Mouse (Mus musculus) hindbrain, postnatal 0 days (tissue): ENCODE results near the gene Zfp78. TPM values are rescaled to one million over a fixed set of nuclear protein-coding genes. Genes with fewer than 3 reads are reported as not detected.
A peak's percentile ranks its signal among the peaks of the same experiment; 100 is the strongest.

Source experiments
- ATAC-seq: fragments of 200-750 bp; cut with Nextera tagmentation; 2 replicates; pipeline ENCODE4 v1.8.0; 2017; ENCODE audit warnings: mild to moderate bottlenecking, moderate TSS enrichment, moderate library complexity
- DNase-seq: peaks from one replicate; pipeline ENCODE4 v3.0.0-alpha.2; 2015; ENCODE audit warnings: low spot score
- H3K27ac ChIP-seq: fragments of 300-500 bp; sonication (generic); 2 replicates; pipeline ENCODE4 v1.5.1; 2014; ENCODE audit warnings: mild to moderate bottlenecking
- H3K27me3 ChIP-seq: fragments of 300-500 bp; sonication (generic); 2 replicates; pipeline ENCODE4 v1.6.1; 2014; ENCODE audit warnings: low read length, mixed read lengths; ENCODE audit not compliant: insufficient read depth
- H3K36me3 ChIP-seq: fragments of 300-500 bp; sonication (generic); 2 replicates; pipeline ENCODE4 v1.6.1; 2014; ENCODE audit warnings: low read length, mixed read lengths; ENCODE audit not compliant: insufficient read depth
- H3K4me1 ChIP-seq: fragments of 300-500 bp; sonication (generic); 2 replicates; pipeline ENCODE4 v1.6.1; 2014; ENCODE audit warnings: antibody characterized with exemption, low read length, mixed read lengths; ENCODE audit not compliant: insufficient read depth
- H3K4me2 ChIP-seq: fragments of 300-500 bp; sonication (generic); 2 replicates; pipeline ENCODE4 v1.6.1; 2014; ENCODE audit warnings: low read depth, mild to moderate bottlenecking, low read length, moderate library complexity, mixed read lengths
- H3K4me3 ChIP-seq: fragments of 300-500 bp; sonication (generic); 2 replicates; pipeline ENCODE4 v1.5.1; 2014; ENCODE audit warnings: low read length
- H3K9ac ChIP-seq: fragments of 300-500 bp; sonication (generic); replicated peaks from 2 replicates; pipeline ENCODE4 v1.6.1; 2014; ENCODE audit warnings: mild to moderate bottlenecking, low read length, moderate library complexity, mixed read lengths
- H3K9me3 ChIP-seq: fragments of 300-500 bp; sonication (generic); 2 replicates; pipeline ENCODE4 v1.6.1; 2016; ENCODE audit warnings: low read length, mixed read lengths
- CTCF ChIP-seq: IDR thresholded peaks from 2 replicates; pipeline ENCODE4 v1.5.1; 2016; ENCODE audit warnings: antibody characterized with exemption, control low read depth, low read depth
- WGBS: fragments of 180-500 bp; shearing (Covaris S2); extraction: QIAGEN DNeasy Blood & Tissue Kit; methylation state at CpG from one replicate; pipeline ENCODE4 v1.1.7; 2014; 5-methylcytosine and 5-hydroxymethylcytosine counted together
- polyA plus RNA-seq: library from polyadenylated mRNA; unstranded; fragments of >200 nt; fragmentation: Nextera tagmentation; extraction: Ambion mirVana; gene quantifications from 2 replicates; pipeline ENCODE4 v1.2.1, GENCODE M21; 2015
- total RNA-seq: library from RNA; depleted of rRNA; stranded (reverse); fragments of >200 nt; gene quantifications from 2 replicates; pipeline ENCODE4 v1.2.3, GENCODE M21; 2014; rRNA removed

Gene Zfp78
- total and polyA plus RNA-seq, 2 experiments from 2014 or later: 2.6 to 2.8 TPM

- Histone ChIP-seq H3K4me3 (peak overlapping the region; percentile 39), H3K9ac (peak overlapping the region; percentile 48)
Observed at GRCm38 (mm10) chr7:6414626-6415441, 51.8 kb downstream of the Zfp78 start.

GRCm38 (mm10) chr7:6415442-6415787 is 52.3 kb downstream of the Zfp78 start:
- Histone ChIP-seq H3K9me3 (no peaks in the 10 kb centered on the region), H3K4me1 (no peaks in the 10 kb centered on the region), H3K27ac (peak overlapping the region; percentile 36; the same call in 1 of the 2 replicates), H3K36me3 (no peaks in the 10 kb centered on the region), H3K4me3 (peak overlapping the region; percentile 39), H3K9ac (peak overlapping the region; percentile 48), H3K27me3 (no peaks in the 10 kb centered on the region), H3K4me2 (peak overlapping the region; percentile 53)
- WGBS: 12% methylated on average over 8 of the region's 8 CpGs
- no peak for TF ChIP-seq CTCF
- ATAC-seq (peak; percentile 69), DNase-seq (peak; percentile 4)

More at GRCm38 (mm10) chr7:6414626-6415441, 51.8 kb downstream of the Zfp78 start:
- Histone ChIP-seq H3K4me1 (no peaks in the 10 kb centered on the region), H3K27me3 (no peaks in the 10 kb centered on the region), H3K9me3 (no peaks in the 10 kb centered on the region), H3K27ac (peak overlapping the region; percentile 36; the same call in 1 of the 2 replicates), H3K36me3 (no peaks in the 10 kb centered on the region), H3K4me2 (peak overlapping the region; percentile 53)
- peak; percentile 76 for DNase-seq
- TF ChIP-seq CTCF: no peak
- WGBS: 9% methylated on average over 18 of the region's 22 CpGs
- peak; percentile 94 for ATAC-seq

GRCm38 (mm10) chr7:6419894-6420293 is 56.8 kb downstream of the Zfp78 start:
- H3K27me3 ChIP-seq: no peaks in the 10 kb centered on the region
- DNase-seq (no peak), ATAC-seq (no peak)
- no peaks in the 10 kb centered on the region for H3K4me1 ChIP-seq
- no peak overlapping the region for H3K9ac ChIP-seq
- no peak overlapping the region for H3K27ac ChIP-seq
- no peak for TF ChIP-seq CTCF
- WGBS: 78% methylated on average over 6 of the region's 6 CpGs
- H3K4me2 ChIP-seq: no peak overlapping the region
- H3K4me3 ChIP-seq: no peak overlapping the region
- no peaks in the 10 kb centered on the region for H3K36me3 ChIP-seq
- no peaks in the 10 kb centered on the region for H3K9me3 ChIP-seq

GRCm38 (mm10) chr7:6429381-6429780 is 66.3 kb downstream of the Zfp78 start:
- DNase-seq (no peak), ATAC-seq (no peak)
- H3K27ac ChIP-seq: no peak overlapping the region
- H3K9ac ChIP-seq: no peak overlapping the region
- H3K27me3 ChIP-seq: no peaks in the 10 kb centered on the region
- H3K9me3 ChIP-seq: peaks cover 4% of the 10 kb centered on the region; the same call in 1 of the 2 replicates
- TF ChIP-seq CTCF: peak; percentile 34
- no peaks in the 10 kb centered on the region for H3K36me3 ChIP-seq
- WGBS: 85% methylated on average over 3 of the region's 3 CpGs
- H3K4me2 ChIP-seq: no peak overlapping the region
- H3K4me3 ChIP-seq: no peak overlapping the region
- no peaks in the 10 kb centered on the region for H3K4me1 ChIP-seq

- DNase-seq (no peak), ATAC-seq (no peak)
- H3K9ac ChIP-seq: no peak overlapping the region
- H3K9me3 ChIP-seq: peaks cover 4% of the 10 kb centered on the region; the same call in 1 of the 2 replicates
- H3K27me3 ChIP-seq: no peaks in the 10 kb centered on the region
- H3K4me3 ChIP-seq: no peak overlapping the region
- H3K36me3 ChIP-seq: no peaks in the 10 kb centered on the region
- TF ChIP-seq CTCF: peak; percentile 50
- no peaks in the 10 kb centered on the region for H3K4me1 ChIP-seq
- WGBS: 37% methylated on average over 2 of the region's 2 CpGs
- no peak overlapping the region for H3K27ac ChIP-seq
- H3K4me2 ChIP-seq: no peak overlapping the region
Observed at GRCm38 (mm10) chr7:6430342-6430741, 67.3 kb downstream of the Zfp78 start.

Other genes with a start within 250 kb of the Zfp78 start
- gene Zfp787, start 207.3 kb upstream of the Zfp78 start, total RNA-seq: 71.0 and 85.9 TPM in 2 replicates
- gene Zfp787, start 207.3 kb upstream of the Zfp78 start, polyA plus RNA-seq: 53.9 and 61.4 TPM in 2 replicates
- gene Zfp444, start 191.1 kb upstream of the Zfp78 start, total RNA-seq: 84.3 and 105 TPM in 2 replicates
- gene Zfp444, start 191.1 kb upstream of the Zfp78 start, polyA plus RNA-seq: 69.2 and 70.5 TPM in 2 replicates
- not detected in 2 replicates for gene Galp, start 166.2 kb upstream of the Zfp78 start, total RNA-seq
- gene Galp, start 166.2 kb upstream of the Zfp78 start, polyA plus RNA-seq: not detected in 2 replicates
- gene Zscan5b, start 141.0 kb upstream of the Zfp78 start, total RNA-seq: not detected in 2 replicates
- not detected in 2 replicates for gene Zscan5b, start 141.0 kb upstream of the Zfp78 start, polyA plus RNA-seq
- not detected in 2 replicates for gene Epp13, start 110.6 kb upstream of the Zfp78 start, total RNA-seq
- gene Epp13, start 110.6 kb upstream of the Zfp78 start, polyA plus RNA-seq: 0.59 and 0.62 TPM in 2 replicates
- gene Zfp667, start 76.7 kb upstream of the Zfp78 start, total RNA-seq: 3.2 and 4.2 TPM in 2 replicates
- gene Zfp667, start 76.7 kb upstream of the Zfp78 start, polyA plus RNA-seq: 12.0 and 15.3 TPM in 2 replicates
- 5.8 and 9.5 TPM in 2 replicates for gene Zfp583, start 32.0 kb upstream of the Zfp78 start, total RNA-seq
- 15.0 and 17.6 TPM in 2 replicates for gene Zfp583, start 32.0 kb upstream of the Zfp78 start, polyA plus RNA-seq
- 2.7 and 3.1 TPM in 2 replicates for gene Gm3854, start 19.5 kb upstream of the Zfp78 start, total RNA-seq
- gene Gm3854, start 19.5 kb upstream of the Zfp78 start, polyA plus RNA-seq: 4.6 and 5.0 TPM in 2 replicates
- 6.2 and 11.2 TPM in 2 replicates for gene Zfp28, start 20.0 kb downstream of the Zfp78 start, total RNA-seq
- 18.1 and 18.2 TPM in 2 replicates for gene Zfp28, start 20.0 kb downstream of the Zfp78 start, polyA plus RNA-seq
- 16.9 and 18.2 TPM in 2 replicates for gene Smim17, start 35.4 kb downstream of the Zfp78 start, total RNA-seq
- 6.2 and 7.7 TPM in 2 replicates for gene Smim17, start 35.4 kb downstream of the Zfp78 start, polyA plus RNA-seq
- gene Gm20715, start 47.0 kb downstream of the Zfp78 start, total RNA-seq: 0.26 TPM in 1 of 2 replicates, not detected in the other
- 0.04 TPM in 1 of 2 replicates, not detected in the other for gene Gm20715, start 47.0 kb downstream of the Zfp78 start, polyA plus RNA-seq
- 2.4 and 4.8 TPM in 2 replicates for gene Olfr1344, start 75.4 kb downstream of the Zfp78 start, total RNA-seq
- 0.23 and 0.32 TPM in 2 replicates for gene Olfr1344, start 75.4 kb downstream of the Zfp78 start, polyA plus RNA-seq
- gene Olfr1336, start 92.9 kb downstream of the Zfp78 start, total RNA-seq: not detected in 2 replicates
- gene Olfr1336, start 92.9 kb downstream of the Zfp78 start, polyA plus RNA-seq: not detected in 2 replicates
- not detected in 2 replicates for gene Olfr1346, start 103.8 kb downstream of the Zfp78 start, total RNA-seq
- gene Olfr1346, start 103.8 kb downstream of the Zfp78 start, polyA plus RNA-seq: not detected in 2 replicates
- gene Olfr5, start 123.7 kb downstream of the Zfp78 start, total RNA-seq: not detected in 2 replicates
- gene Olfr5, start 123.7 kb downstream of the Zfp78 start, polyA plus RNA-seq: not detected in 2 replicates
- gene Olfr1347, start 136.5 kb downstream of the Zfp78 start, total RNA-seq: not detected in 2 replicates
- gene Olfr1347, start 136.5 kb downstream of the Zfp78 start, polyA plus RNA-seq: not detected in 2 replicates
- gene Olfr1348, start 145.5 kb downstream of the Zfp78 start, total RNA-seq: not detected in 2 replicates
- gene Olfr1348, start 145.5 kb downstream of the Zfp78 start, polyA plus RNA-seq: not detected in 2 replicates
- 0.18 TPM in 1 of 2 replicates, not detected in the other for gene Olfr1349, start 159.7 kb downstream of the Zfp78 start, total RNA-seq
- gene Olfr1349, start 159.7 kb downstream of the Zfp78 start, polyA plus RNA-seq: 0.08 TPM in 1 of 2 replicates, not detected in the other
- gene Olfr1350, start 201.6 kb downstream of the Zfp78 start, total RNA-seq: not detected in 2 replicates
- gene Olfr1350, start 201.6 kb downstream of the Zfp78 start, polyA plus RNA-seq: not detected in 2 replicates